Comparison of ENCODE assay signal across 8 mouse cellular contexts in the genomic region with DNA sequence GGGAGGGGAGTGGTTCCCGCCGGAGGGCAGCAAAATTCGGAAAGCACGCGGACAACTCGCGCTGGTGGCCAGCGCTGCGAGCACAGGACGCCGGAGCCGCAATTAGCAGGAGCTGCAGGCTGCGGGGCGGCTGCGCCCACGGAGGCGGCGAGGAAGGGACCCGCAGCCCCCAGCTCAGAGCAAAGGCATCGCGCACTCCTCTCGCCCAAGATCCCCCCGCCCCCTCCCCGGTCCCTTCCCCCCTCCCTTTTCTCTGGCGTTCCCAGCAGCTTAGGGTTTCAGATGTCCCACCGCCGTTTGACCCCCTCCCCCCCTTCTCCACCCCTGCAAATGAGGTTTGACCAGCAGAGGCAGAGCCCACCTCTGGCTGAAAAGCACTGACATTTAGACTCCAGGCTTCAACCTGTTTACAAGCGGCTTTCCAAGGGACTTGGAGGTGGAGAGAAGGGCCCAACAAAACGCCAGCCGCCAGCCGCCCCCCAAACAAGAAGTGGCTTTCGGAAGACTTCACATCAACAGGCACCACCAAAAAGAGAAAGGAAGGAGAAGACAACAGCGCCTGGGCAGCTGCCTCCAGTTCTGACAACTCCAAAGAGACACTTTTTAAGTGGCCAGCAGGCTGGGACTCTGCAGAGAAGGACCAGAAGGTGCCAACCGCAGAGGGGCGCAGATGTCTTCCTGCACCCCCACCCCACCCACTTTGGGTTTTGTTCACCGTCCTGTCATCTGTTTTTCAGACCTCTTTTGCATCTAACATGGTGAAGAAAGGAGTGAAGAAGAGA. TPM values are rescaled to one million over a fixed set of nuclear protein-coding genes. Genes with fewer than 3 reads are reported as not detected.
DNase-seq lines count a peak whose midpoint lies in the region; ATAC-seq lines count a peak whose summit lies in the region.

No protein-coding gene starts in this region.

- H3K9ac ChIP-seq in midbrain, embryonic 15.5 days = peak overlapping the region; percentile 55

- DNase-seq in layer of hippocampus, adult 11-12 months (ENCODE audit: low spot score) = peak; percentile 12
- DNase-seq in layer of hippocampus, postnatal 14 days (ENCODE audit: low spot score in 2 of 2) = no peak
- DNase-seq in ZHBTc4 (ENCODE audit: low read depth, low spot score) = peak; percentile 62
- peak; percentile 7 to 39 for DNase-seq in kidney, postnatal 25 days
- DNase-seq in T-cell, adult 2 months (ENCODE audit: low spot score) = no peak
- no peak for DNase-seq in spleen, adult 18-20 months

- H3K4me1 ChIP-seq in midbrain, embryonic 15.5 days = peaks cover 27% of the 10 kb centered on the region

- WGBS in midbrain, embryonic 15.5 days = under 1% methylated on average over 30 of the region's 36 CpGs

- no peaks in the 10 kb centered on the region for H3K36me3 ChIP-seq in midbrain, embryonic 15.5 days (replicated peaks)

- H3K9me3 ChIP-seq in midbrain, embryonic 15.5 days = no peaks in the 10 kb centered on the region

- H3K27ac ChIP-seq in midbrain, embryonic 15.5 days = no peak overlapping the region

- peak overlapping the region; percentile 99 for H3K4me2 ChIP-seq in midbrain, embryonic 15.5 days

- ATAC-seq in granulocyte monocyte progenitor cell, adult 5-6 weeks (replicated peaks; ENCODE audit: poor library complexity, severe bottlenecking) = peak; percentile 45
- ATAC-seq in midbrain, embryonic 15.5 days (replicated peaks) = peak; percentile 84

- peaks cover 16% of the 10 kb centered on the region; the same call in 1 of the 2 replicates for H3K27me3 ChIP-seq in midbrain, embryonic 15.5 days (replicated peaks)

- peak overlapping the region; percentile 64 for H3K4me3 ChIP-seq in midbrain, embryonic 15.5 days

RNA-seq across cellular contexts. Expression of a gene that starts 44.9 kb away (rescaled TPM):
- 10 to 100 TPM; 10.3 to 11.7 TPM for total RNA-seq in layer of hippocampus, postnatal 14 days (2021)
- not detected in 2 replicates for total RNA-seq in granulocyte monocyte progenitor cell, adult 5-6 weeks (2014; fragmentation: Nextera tagmentation)
- total RNA-seq in granulocyte monocyte progenitor cell, adult 5-6 weeks (2017) = not detected in 2 replicates
- 0.72 and 2.1 TPM in 2 replicates for polyA plus RNA-seq in midbrain, embryonic 15.5 days (2015; fragmentation: Nextera tagmentation; extraction: Ambion mirVana)

Comparison
In these comparisons a context has a peak if more than half of its experiments do, and no peak if none do; other contexts are left out.
1. DNase-seq: peak in layer of hippocampus, adult 11-12 months (single experiment), ZHBTc4 (single experiment) and kidney, postnatal 25 days (2 of 2); none in layer of hippocampus, postnatal 14 days (0 of 2), T-cell, adult 2 months (single experiment) and spleen, adult 18-20 months (0 of 2).
2. RNA of a gene that starts 44.9 kb away (total RNA-seq): 10.3 to 11.7 TPM in layer of hippocampus, postnatal 14 days; not detected in granulocyte monocyte progenitor cell, adult 5-6 weeks; every median in the first group is over 10 times any median in the second.